Mouse (Mus musculus) naive thymus-derived CD4-positive, alpha-beta T cell, adult 2 months (primary cell): ENCODE data around the gene Fhdc1.

Experiments
- DNase-seq: peaks from one replicate; pipeline ENCODE4 v3.0.0-alpha.2; 2011; ENCODE audit warnings: low read depth

Gene Fhdc1

DNA sequence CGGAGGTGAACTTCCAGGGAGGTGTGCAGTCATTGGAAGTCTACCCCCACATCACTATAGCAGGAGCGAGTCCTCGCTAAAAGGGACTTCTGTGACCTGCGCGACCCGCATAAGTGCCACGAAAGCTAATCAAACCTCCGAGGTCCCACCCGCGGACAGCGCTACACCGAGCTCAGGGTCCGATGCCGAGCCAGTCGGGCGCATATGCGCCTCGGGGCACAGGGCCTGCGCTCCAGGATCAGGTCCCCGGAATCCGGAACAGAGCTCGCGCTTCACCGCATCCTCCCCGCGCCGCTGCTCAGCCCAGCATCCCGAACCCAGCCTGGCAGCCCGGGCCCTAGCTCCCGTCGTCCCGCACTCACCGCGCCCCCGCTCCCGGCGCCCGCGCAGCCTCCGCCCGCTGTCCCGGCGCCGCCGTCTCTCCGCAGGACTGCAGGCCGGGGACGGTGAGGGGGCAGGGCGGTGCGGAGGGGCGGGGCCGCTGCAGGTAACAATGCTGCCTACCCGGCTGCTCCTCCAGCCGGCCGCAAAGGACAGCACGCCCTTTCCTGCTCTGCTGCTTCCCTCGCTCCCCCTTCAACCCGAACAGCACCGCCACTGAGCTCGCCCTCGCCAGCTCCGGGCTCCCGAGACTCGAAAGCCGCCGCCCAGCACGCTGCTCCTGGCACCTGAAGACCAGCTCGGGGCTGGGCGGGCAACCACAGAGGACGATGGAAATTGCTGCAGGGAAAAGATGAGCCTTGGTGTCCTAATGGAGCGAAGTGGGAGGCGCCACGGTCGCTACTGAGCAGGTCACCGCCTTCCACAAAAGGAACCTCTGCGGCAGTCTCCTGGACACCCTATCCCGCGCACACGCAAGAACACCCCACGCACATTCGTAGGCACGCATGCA lies at the start of gene Fhdc1:
TSS of gene Fhdc1 (minus strand) at position 424 of the 892 bp plus-strand sequence.
- peak; percentile 35 for DNase-seq

DNA sequence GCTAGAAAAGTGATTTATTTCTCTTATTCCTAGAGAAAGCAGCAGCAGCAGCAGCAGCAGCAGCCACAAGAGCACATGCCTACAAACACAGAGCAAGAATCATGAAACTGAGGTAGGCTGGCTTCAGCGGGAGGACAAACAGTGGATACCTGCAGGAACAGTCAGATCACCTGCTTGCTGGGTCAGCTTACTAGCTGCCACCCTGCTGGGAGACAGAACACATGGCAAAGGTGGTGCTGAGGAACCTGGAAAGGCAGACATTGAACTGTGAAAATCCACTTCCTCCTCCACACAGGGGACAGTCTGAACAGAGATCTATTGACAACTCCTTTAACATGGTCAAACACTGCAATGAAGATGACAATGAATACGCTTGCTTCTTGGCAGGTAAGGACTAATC lies 48.8 kb upstream of the Fhdc1 start:
- DNase-seq, result no peak

DNA sequence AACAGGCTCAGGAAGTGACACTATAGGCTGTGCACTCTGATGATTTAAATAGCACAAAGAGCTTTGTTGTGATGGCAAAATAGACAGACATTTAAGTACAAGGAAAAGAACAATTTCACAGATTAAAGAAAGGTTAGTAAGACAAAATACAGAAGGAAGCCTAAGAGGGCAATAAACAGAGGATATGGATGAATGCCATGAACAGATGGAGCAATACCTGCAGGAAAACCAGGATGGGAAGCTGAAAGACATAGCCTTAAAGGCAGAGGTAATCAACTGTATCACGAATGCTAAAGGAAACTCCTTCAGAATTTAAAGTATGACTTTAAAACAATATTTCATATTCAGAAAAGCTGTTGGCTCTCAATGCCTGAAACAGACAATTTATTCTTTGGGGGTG lies 44.7 kb upstream of the Fhdc1 start:
- no peak for DNase-seq

DNA sequence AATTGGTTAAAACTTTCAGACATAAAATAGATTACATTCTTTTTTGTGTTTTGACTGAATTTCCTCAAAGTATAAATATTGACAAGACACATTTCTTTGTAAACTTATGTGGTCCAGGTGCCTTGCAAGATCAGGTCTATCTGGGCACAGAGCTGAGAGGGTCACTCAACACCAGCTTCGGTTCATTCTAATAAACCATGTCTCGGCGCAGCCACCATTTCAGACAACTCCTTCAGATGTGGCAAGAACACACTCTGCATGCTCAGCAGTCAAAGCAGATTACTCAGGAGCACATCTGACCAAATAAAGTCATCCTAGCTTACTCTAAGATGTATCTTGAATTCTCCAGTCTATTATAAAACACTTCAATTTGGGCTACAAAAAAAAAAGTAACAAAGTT lies 35.9 kb upstream of the Fhdc1 start:
- DNase-seq, result no peak

DNA sequence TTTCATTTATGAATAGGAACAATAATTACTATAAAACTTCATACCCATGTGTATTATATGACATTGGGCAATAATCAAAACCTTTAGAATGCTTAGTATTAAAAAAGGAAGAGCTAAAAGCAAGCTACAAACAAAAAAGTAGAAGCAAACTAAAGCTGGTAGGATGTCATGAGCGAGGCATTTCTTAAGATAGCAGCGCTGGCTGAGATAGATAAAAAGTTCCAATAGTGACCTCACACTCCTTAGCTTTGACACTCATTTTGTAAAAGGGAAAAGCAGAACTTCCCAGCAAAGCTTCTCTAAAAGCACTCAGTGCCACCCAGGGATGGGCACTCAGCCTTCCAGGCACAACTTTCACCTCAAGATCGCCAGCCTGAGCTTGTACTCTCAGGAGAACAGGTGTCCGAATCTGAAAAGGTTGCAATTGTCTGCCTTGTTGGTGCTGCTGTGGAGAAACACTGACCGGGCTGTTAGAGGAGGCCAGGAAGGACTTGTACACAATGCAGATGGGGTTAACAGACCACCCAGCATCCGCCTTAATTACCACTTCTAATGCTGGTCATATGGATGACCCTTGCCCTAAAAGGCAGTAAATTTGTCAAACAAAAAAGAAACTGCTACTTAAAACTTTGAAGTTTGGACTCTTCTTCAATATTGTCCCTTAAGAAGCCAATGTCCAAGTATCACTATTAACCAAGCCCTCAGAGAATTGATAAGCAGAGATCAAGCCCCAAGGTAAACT lies 32.7 kb upstream of the Fhdc1 start:
- no peak for DNase-seq

DNA sequence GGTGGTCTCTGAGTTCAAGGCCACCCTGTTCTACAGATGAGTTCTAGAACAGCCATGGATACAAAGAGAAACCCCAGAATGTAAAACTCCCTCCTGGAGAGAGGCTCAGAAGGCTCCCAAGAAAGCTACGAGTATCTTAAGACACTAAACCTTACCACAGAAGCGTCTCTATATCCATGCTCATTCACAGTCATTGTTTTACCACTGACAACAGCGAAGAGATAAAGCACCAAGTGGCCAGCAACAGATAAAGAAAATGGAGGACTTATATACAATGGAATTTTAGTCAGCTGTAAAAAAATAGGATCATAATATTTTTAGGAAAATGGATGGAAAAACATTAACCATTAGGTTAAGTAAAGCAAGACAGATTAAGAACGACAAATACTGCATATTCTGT lies 25.0 kb upstream of the Fhdc1 start:
- DNase-seq, result no peak

DNA sequence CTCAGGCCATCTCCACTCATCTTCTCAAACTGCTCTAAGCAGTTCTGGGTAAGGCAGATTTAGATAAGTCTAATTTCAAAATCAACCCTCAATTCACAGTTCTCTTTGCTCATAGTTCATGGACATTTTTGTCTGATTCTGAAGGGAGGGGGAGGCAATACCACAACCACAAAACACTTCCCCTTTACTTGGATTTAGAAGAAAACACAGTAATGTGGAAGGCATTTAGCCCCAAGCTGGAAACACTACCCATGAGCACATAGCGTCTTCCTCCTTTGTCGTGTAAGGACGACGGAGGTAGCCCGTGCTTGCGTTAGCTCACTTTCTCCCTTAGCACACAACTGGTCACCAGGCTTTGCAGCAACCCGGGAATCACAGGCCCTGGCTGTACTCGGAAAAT lies 24.1 kb upstream of the Fhdc1 start:
- DNase-seq, result no peak

DNA sequence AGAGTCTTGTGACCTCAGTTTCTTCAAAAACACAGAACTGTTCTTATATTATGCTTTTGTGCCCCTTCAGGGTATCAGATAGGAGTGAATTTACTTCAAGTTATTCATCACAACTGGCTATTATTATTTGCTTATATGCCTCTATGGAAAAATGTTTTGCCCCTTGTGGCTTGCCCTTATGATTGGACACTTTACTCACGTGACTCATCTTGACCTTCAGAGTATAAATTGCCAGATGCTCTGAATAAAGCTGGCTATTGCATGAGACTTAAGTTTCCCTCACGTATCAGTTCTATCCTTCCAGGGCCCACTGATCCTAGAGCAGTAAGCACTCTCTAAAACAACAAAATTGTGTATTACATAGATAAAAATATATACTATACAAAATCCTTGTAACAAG lies 21.9 kb upstream of the Fhdc1 start:
- DNase-seq, result no peak

DNA sequence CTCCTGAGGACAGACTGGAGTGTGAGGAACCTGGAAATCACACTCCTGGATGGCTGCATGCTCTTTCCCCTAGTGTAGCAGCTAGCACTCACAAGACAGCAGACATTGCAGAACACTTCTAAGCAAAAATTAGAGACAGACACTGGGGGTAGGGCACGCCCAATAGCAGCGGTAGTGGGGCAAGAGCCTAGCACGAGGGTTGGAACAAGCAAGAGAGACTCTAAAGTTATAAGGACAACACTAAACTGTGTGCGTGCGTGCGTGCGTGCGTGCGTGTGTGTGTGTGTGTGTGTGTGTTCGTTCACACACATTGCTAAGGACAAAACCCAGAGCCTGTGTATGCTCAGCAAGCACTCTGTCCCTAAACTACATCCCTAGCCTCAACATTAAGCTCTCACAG lies 20.3 kb upstream of the Fhdc1 start:
- DNase-seq, result no peak

DNA sequence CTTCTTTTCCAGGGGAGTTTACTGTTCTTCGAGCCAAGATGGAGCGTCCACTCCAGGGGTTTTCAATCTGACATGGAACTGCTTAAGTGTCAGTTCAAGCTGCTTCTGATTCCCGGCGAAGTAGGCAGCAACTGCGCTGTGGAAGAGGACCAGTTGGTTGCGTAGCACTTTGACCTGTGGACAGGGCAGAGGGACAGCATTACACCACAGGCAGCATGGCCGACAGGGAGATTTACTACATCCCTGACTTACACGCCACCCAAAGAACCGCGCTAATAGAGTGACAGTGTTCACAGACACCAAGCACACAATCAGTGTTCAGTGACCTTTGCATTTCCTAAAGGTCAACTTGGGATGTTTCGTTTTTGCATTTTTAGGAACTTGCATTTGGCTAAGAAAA lies 17.5 kb upstream of the Fhdc1 start:
- DNase-seq, result no peak

DNA sequence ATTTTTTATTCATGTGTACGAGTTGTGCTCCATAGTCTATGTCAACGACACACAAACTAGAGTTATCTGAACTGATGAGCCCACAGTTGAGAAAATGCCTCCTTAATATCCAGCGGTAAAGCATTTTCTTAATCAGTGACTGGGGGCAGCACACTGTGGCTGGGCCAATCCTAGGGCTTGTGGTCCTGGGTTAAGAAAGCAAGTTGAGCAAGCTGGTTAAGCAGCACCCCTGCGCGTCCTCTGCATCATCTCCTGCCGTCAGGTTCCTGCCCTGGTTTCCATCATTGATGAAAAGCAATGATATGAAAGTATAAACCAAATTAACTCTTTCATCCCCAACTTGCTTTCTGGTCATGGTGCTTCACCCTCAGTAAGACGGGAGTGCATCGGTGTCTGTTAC lies 12.4 kb upstream of the Fhdc1 start:
- DNase-seq, result no peak

DNA sequence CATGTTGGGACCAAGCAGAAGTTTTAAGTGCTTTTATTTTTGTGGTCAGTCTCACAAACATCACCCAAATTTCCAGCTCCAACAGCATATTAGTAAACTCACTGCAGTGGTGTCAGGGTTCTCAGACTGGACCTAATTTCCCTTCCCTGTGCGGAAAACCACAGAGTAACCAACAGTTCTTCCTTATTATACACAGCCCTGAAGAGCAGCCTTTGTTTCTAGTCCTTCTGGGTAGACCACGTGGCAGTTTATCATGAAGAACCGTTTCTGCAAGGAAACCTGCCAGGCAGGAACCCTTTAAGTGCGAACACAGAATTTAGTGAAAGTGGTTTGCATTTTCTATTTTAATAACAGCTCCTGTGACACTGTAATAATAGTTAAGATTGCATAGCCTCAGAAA lies 11.9 kb upstream of the Fhdc1 start:
- DNase-seq, result no peak

DNA sequence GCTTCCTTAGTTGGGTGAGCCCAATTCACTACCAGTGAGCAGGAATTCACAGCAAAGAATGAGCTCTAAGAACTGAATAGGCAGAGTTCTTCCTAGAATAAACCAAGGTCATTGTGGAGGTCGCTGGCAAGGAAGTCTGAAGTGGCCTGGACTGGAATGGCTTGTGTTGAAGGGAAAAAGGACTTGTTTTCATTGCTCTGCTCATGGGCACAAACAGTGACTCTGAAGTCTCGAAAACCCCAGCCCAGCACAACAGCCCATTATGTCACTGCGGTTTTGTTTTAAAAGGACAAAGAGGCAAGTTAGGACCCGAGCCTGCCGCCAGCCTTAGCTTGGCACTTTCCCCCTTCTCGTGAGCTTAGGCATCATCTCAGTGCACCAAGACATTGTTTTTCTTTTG lies 8.5 kb upstream of the Fhdc1 start:
- no peak for DNase-seq

DNA sequence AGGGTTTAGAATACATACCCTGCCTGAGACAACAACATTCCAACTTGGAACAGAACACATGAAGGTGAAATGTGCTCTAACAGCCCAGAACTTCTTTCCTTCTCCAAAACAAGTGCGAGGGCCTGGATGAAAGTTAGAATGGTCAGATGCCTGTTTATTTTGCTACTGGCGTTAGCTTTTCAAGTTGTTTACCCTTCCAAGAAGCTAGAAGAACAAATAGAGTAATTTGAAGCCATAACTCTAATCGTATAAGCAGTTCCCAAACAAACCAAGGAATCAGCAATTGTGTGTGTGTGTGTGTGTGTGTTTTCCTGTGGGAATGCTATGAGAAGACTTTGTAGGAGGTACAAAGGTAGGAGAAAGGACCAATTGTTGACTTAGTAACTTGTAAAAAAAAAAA lies 4.7 kb upstream of the Fhdc1 start:
- no peak for DNase-seq

DNA sequence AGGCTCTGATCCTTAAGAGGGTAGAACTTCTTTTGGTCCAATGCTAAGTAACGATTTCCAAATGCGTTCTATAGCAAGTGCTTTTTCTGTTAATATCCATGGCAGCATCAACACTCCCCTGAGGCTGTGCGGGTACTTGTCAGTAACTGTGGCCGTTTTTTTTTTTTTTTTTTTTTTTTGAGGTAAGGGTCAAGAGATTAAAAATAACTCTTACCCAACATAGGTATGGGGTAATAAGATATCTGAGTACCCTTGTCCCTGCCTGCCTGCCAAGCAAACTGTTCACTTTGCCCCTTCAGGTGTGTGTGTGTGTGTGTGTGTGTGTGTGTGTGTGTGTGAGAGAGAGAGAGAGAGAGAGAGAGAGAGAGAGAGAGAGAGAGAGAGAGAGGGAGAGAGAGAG lies 4.1 kb upstream of the Fhdc1 start:
- no peak for DNase-seq

DNA sequence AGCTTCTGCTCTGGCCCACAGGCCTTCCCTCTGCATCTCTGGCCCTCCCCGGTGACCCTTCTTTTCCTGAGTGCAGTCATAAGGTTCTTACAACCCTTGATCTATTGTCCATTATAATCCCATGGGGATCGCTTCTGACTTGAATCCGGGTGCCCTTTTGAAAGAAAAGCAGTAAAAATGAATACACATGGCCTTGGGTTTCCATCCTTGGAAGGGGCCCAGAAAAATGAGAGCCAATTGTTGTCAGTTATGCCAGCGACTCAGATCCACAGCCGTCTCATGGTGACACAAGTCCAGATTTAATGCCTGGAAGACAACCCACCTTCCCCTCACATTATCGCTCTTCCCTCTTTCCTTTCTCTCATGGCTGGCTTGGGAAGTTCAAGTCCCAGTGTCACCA lies 1.9 kb upstream of the Fhdc1 start:
- DNase-seq, result no peak

DNA sequence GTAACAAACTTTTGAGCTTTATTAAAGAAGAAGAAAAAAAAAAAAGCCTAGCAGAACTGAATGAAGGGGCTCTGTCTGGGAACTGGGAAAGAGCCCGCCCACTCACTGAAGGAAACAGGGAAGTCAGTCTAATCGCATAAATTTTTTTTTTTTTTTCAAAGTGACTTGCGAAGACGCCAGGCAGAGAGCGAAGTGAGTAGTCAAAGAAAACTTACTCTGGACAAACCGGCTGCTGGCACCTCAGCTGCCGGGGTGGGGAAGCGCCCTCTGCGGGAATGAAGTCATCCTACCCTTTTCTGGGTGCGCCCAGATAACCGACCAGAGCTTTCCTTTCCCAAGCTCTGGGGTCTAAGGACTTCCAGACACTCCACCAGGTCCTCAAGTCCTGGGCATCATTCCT lies 875 bp upstream of the Fhdc1 start:
- DNase-seq, result no peak

DNA sequence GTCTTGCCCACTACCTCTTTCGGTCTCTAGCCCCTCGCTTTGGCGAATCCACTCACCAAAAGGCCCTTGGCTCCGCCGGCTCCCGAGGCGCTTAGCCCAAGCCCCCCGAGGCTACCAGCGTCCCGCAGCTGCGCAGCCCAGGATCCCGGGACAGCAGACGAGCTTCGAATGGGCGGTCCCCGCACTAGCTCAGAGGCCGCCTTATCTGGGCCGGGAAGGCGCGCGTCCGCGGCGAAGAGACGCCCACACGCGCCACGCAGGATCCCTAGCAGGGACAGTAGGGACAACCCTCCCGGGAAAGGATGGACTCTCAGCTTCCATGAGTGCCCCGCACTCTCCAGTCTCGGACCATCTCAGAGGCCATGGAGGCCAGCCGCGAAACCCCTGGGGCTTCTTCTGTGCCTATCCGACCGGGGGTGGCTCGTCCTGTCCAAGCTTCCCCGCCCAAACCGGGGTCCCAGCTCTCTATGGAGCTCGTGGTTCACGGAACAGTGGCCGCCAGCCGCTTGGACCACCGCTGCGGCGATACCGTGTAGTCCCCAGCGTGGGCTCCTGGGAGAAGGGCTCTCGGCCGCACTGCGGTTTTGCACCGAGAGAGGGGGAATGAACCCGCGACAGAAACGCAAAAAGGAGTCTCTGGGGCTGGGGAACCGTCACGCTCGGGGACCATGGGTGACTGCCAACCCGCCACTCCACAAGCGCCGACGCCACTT lies 780 bp downstream of the Fhdc1 start:
- DNase-seq, result peak; percentile 9

DNA sequence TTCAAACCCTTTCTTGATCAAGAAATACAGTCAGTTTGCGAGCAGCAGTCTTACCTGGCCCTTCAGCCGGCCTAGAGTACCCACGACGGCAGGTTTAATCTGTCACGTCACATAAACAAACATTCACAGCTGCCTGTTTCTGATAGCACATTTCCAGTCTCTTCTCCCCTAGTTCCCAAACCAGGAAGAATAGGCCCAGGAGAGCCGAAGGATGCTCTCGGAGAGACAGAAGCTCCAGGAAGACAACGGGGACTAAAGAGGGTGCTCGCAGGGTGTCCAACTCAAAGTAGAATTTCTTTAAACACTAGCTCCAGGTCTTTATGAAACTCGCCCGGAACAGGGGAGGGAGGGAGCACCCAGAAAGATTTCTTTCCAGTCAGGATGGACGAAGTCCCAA lies 1.3 kb downstream of the Fhdc1 start:
- DNase-seq, result no peak

DNA sequence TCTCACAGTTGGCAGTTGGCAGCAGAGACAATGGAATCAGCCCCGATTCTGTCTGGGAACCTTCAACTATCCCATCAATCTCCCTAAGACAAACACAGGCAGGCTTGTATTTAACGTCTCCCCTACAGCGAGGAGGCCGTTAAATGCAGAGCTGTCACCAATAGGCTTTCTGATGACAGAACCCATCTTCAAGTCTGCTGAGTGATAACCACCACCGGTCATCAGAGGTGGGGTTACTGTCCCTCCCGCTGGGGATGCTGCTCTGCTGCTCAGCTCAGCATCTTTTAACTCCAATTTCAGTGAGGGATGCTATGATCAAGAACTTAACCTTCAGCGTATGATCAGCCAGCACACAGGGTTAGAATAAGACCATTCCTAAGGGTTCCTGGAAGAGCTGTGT lies 2.0 kb downstream of the Fhdc1 start:
- DNase-seq, result no peak

DNA sequence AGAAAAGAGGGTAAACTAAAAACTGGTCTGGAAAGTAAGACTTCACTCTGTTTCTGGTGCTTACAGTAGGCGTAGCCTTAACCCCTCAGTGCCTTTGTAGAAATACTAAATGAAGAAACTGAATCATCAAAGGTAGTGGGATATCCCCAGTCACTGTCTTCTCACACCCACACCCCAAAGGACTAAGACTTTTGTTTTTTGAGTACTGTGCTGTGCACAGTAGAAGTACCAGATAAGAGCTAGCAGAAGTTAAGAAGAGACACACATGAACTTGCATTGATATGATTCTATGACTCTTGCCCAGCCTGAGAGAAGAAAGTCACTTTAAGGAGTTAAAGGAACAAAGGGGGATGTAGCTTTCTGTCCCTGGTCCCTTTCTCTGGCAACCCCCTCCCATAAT lies 2.7 kb downstream of the Fhdc1 start:
- DNase-seq, result no peak

DNA sequence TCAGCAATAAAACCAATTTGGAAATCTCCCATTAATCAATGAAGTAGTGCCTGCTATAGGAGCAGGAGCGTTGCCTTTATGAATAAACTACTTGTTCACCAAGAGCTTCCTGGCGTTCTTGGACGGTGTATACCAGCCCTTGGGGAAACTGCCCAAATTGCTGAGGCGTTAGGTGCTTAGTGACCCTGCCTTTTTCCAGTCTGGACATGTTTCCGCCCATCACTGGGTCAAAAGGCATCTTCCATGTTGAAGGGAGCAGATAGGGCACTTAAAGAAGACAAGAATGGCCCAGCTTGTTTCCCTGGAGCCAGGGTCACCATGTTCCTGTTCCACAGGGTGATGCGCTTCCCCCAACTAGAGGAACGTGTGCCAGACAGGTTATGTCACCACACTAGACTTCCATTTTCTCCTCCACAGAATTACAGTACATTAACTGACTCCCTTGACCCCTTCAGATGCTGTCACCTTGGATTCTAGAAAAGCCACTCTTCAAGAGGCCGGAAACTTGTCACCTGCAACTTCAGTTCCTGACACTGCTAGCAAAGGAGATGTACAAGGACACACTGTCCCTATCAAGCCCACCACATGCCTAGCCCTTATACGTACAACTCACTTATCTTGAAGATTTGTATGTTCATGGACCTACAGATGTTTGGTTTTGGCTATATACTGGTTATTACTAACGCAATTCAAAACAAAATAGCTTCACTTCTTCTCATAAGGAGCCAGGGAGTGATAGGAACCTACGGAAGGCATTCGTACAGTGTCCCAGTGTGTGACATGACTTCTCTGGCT lies 5.1 kb downstream of the Fhdc1 start:
- DNase-seq, result no peak
